Mouse (Mus musculus) R1 (cell line): ENCODE data around the gene Olfr524.
A peak's percentile ranks its signal among the peaks of the same experiment; 100 is the strongest.

Source experiments
- DNase-seq: peaks from one replicate; pipeline ENCODE4 v3.0.0-alpha.2; 2018; ENCODE audit warnings: low read depth, low spot score

Olfr524 gene

GRCm38 (mm10) chr7:140205864-140206263 is at the start of gene Olfr524:
Gene Olfr524 (minus strand): TSS chr7:140205964.
- DNase-seq: no peak

GRCm38 (mm10) chr7:140253780-140254299 is 48.1 kb upstream of the Olfr524 start:
- DNase-seq: no peak

GRCm38 (mm10) chr7:140247216-140247615 is 41.5 kb upstream of the Olfr524 start, which contains the start of gene 5830411N06Rik:
Gene 5830411N06Rik (plus strand): TSS chr7:140247284.
- no peak for DNase-seq

GRCm38 (mm10) chr7:140233696-140234095 is 27.9 kb upstream of the Olfr524 start:
- no peak for DNase-seq

GRCm38 (mm10) chr7:140231026-140231425 is 25.3 kb upstream of the Olfr524 start:
- DNase-seq: peak; percentile 39

- DNase-seq: no peak
Measured at GRCm38 (mm10) chr7:140228476-140228875, 22.7 kb upstream of the Olfr524 start.

GRCm38 (mm10) chr7:140224209-140224608 is 18.4 kb upstream of the Olfr524 start:
- DNase-seq: no peak

GRCm38 (mm10) chr7:140220375-140220774 is 14.6 kb upstream of the Olfr524 start:
- DNase-seq: no peak

- DNase-seq: peak; percentile 17
Measured at GRCm38 (mm10) chr7:140219268-140219667, 13.5 kb upstream of the Olfr524 start.

GRCm38 (mm10) chr7:140217967-140218366 is 12.2 kb upstream of the Olfr524 start, which contains the start of gene Cd163l1:
Gene Cd163l1 (plus strand): TSS chr7:140218267.
- no peak for DNase-seq

- no peak for DNase-seq
Measured at GRCm38 (mm10) chr7:140213841-140214240, 8.1 kb upstream of the Olfr524 start.

GRCm38 (mm10) chr7:140208677-140209076 is 2.9 kb upstream of the Olfr524 start:
- DNase-seq: no peak

GRCm38 (mm10) chr7:140208153-140208552 is 2.4 kb upstream of the Olfr524 start:
- no peak for DNase-seq

GRCm38 (mm10) chr7:140206904-140207303 is 1.1 kb upstream of the Olfr524 start:
- no peak for DNase-seq

- DNase-seq: no peak
Measured at GRCm38 (mm10) chr7:140201090-140201489, 4.7 kb downstream of the Olfr524 start.

GRCm38 (mm10) chr7:140196002-140196401 is 9.8 kb downstream of the Olfr524 start:
- no peak for DNase-seq

GRCm38 (mm10) chr7:140194031-140194430 is 11.7 kb downstream of the Olfr524 start:
- no peak for DNase-seq

- DNase-seq: no peak
Measured at GRCm38 (mm10) chr7:140192851-140193250, 12.9 kb downstream of the Olfr524 start.

GRCm38 (mm10) chr7:140192445-140192844 is 13.3 kb downstream of the Olfr524 start:
- peak; percentile 10 for DNase-seq

- DNase-seq: no peak
Measured at GRCm38 (mm10) chr7:140190435-140190834, 15.3 kb downstream of the Olfr524 start.

GRCm38 (mm10) chr7:140188391-140189328 is 17.1 kb downstream of the Olfr524 start:
- peak; percentile 72 for DNase-seq

GRCm38 (mm10) chr7:140187721-140188390 is 17.9 kb downstream of the Olfr524 start:
- DNase-seq: no peak
